Mouse (Mus musculus) kidney, embryonic 14.5 days (tissue): ENCODE measurements around the gene Kri1. TPM values are rescaled to one million over a fixed set of nuclear protein-coding genes. Genes with fewer than 3 reads are reported as not detected.

Experiments
- ATAC-seq: fragments of 200-750 bp; cut with Nextera tagmentation; 2 replicates; pipeline ENCODE4 v1.8.0; 2017; ENCODE audit warnings: moderate number of reproducible peaks, mild to moderate bottlenecking, moderate TSS enrichment, moderate library complexity; ENCODE audit not compliant: low FRiP score, low TSS enrichment
- H3K27ac ChIP-seq: fragments of 300-500 bp; sonication (generic); 2 replicates; pipeline ENCODE4 v1.5.1; 2014; ENCODE audit warnings: low read depth, mild to moderate bottlenecking, low read length, moderate library complexity, mixed read lengths
- H3K27me3 ChIP-seq: fragments of 300-500 bp; sonication (generic); 2 replicates; pipeline ENCODE4 v1.6.1; 2014; ENCODE audit warnings: mild to moderate bottlenecking, low read length; ENCODE audit not compliant: control insufficient read depth, insufficient read depth
- H3K36me3 ChIP-seq: fragments of 300-500 bp; sonication (generic); 2 replicates; pipeline ENCODE4 v1.6.1; 2014; ENCODE audit warnings: low read length, mixed read lengths; ENCODE audit not compliant: control insufficient read depth, insufficient read depth
- H3K4me1 ChIP-seq: fragments of 300-500 bp; sonication (generic); 2 replicates; pipeline ENCODE4 v1.6.1; 2014; ENCODE audit warnings: low read length, mixed read lengths; ENCODE audit not compliant: control insufficient read depth, insufficient read depth
- H3K4me2 ChIP-seq: fragments of 300-500 bp; sonication (generic); replicated peaks from 2 replicates; pipeline ENCODE4 v1.6.1; 2014; ENCODE audit warnings: low read depth, mild to moderate bottlenecking, low read length
- H3K4me3 ChIP-seq: fragments of 300-500 bp; sonication (generic); 2 replicates; pipeline ENCODE4 v1.5.1; 2014; ENCODE audit warnings: mild to moderate bottlenecking, low read length
- H3K9ac ChIP-seq: fragments of 300-500 bp; sonication (generic); 2 replicates; pipeline ENCODE4 v1.6.1; 2014; ENCODE audit warnings: low read depth, mild to moderate bottlenecking, low read length, moderate library complexity
- H3K9me3 ChIP-seq: fragments of 300-500 bp; sonication (generic); 2 replicates; pipeline ENCODE4 v1.6.1; 2016; ENCODE audit warnings: low read length; ENCODE audit not compliant: control insufficient read depth
- WGBS: fragments of 180-500 bp; shearing (Covaris S2); extraction: QIAGEN DNeasy Blood & Tissue Kit; methylation state at CpG from one replicate; pipeline ENCODE4 v1.1.7; 2014; 5-methylcytosine and 5-hydroxymethylcytosine counted together
- polyA plus RNA-seq: library from polyadenylated mRNA; unstranded; fragments of >200 nt; fragmentation: Nextera tagmentation; extraction: Ambion mirVana; gene quantifications from 2 replicates; pipeline ENCODE4 v1.2.1, GENCODE M21; 2014

The Kri1 gene
- polyA plus RNA-seq, 1 experiment from 2014 or later: 18.6 TPM

DNA sequence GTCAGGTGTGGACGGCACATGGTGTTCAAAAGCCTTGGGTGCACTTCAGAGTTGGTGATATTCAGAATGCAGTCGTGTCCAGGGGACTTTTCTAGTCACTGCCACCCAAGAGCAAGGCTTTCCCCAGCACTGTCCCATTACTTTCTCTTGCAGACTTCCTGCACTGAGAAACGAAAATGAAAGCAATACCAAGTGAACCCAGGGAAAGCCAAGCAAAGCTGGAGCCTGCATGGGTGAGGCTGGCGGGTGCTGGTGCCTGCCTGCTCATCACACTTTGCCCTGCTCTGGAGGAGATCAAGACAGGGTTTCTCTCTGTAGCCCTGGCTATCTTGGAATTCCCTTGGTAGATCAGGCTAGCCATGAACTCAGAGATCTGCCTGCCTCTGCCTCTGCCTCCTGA lies 52.4 kb downstream of the Kri1 start:
- no peak for ATAC-seq
- Histone ChIP-seq H3K9ac (no peak overlapping the region), H3K4me1 (peaks cover 16% of the 10 kb centered on the region), H3K27ac (no peak overlapping the region), H3K4me2 (no peak overlapping the region), H3K9me3 (no peaks in the 10 kb centered on the region), H3K4me3 (no peak overlapping the region), H3K27me3 (no peaks in the 10 kb centered on the region), H3K36me3 (peaks cover 47% of the 10 kb centered on the region)
- WGBS: 88% methylated on average over 4 of the region's 4 CpGs

GRCm38 (mm10) chr9:21233805-21234204 lies 54.0 kb downstream of the Kri1 start:
- Histone ChIP-seq H3K9ac (no peak overlapping the region), H3K9me3 (no peaks in the 10 kb centered on the region), H3K36me3 (peaks cover 58% of the 10 kb centered on the region), H3K4me2 (no peak overlapping the region), H3K4me3 (no peak overlapping the region), H3K27me3 (no peaks in the 10 kb centered on the region), H3K4me1 (peaks cover 9% of the 10 kb centered on the region), H3K27ac (no peak overlapping the region)
- 86% methylated on average over 28 of the region's 28 CpGs for whole genome bisulfite sequencing
- ATAC-seq: no peak

DNA sequence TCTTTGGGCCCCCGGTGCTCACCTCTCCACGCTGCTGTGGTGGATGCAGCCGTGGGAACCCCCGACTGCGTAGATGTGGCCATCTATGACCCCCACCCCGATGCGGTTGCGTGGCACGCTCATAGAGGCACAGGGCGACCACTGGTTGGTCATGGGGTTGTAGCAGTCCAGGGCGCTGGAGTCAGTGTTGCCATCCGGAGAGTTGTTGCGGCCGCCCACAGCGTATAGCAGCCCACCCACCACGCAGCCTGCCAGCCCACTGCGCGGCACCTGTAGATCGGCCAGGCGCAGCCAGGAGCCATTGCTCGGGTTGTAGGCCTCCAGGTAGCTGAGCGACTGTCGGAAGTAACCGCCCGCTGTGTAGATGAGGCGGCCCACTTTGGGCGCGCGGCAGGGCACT lies 54.4 kb downstream of the Kri1 start:
- Histone ChIP-seq H3K4me1 (peaks cover 9% of the 10 kb centered on the region), H3K4me3 (no peak overlapping the region), H3K36me3 (peaks cover 58% of the 10 kb centered on the region), H3K4me2 (no peak overlapping the region), H3K9ac (no peak overlapping the region), H3K9me3 (no peaks in the 10 kb centered on the region), H3K27ac (no peak overlapping the region), H3K27me3 (no peaks in the 10 kb centered on the region)
- ATAC-seq: no peak
- 93% methylated on average over 29 of the region's 29 CpGs for WGBS

DNA sequence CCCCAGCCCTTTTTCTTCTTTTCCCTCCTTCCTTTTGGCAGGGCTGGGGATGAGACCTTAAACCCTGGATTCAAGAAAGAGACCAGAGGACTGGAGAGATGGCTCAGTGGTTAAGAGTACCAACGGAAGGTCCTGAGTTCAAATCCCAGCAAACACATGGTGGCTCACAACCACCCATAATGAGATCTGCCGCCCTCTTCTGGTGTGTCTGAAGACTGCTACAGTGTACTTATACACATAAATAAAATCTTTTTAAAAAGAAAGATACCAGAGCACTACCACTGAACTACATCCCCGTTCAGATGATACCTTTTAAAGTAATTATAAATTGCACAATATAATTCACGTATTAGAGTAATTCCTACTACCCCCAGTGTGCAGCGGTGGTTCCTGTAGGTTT lies 54.9 kb downstream of the Kri1 start:
- ATAC-seq: no peak

GRCm38 (mm10) chr9:21231551-21231950 lies 56.2 kb downstream of the Kri1 start:
- Histone ChIP-seq H3K4me1 (peaks cover 10% of the 10 kb centered on the region; the same call in 1 of the 2 replicates), H3K4me2 (no peak overlapping the region), H3K9me3 (no peaks in the 10 kb centered on the region), H3K4me3 (no peak overlapping the region), H3K9ac (no peak overlapping the region), H3K27me3 (no peaks in the 10 kb centered on the region), H3K27ac (no peak overlapping the region), H3K36me3 (peaks cover 58% of the 10 kb centered on the region)
- WGBS: 70% methylated on average over 23 of the region's 23 CpGs
- no peak for ATAC-seq

More for the DNA sequence above, 54.9 kb downstream of the Kri1 start:
- WGBS: 94% methylated on average over 5 of the region's 5 CpGs
- no peak overlapping the region for H3K9ac ChIP-seq
- no peak overlapping the region for H3K4me2 ChIP-seq
- no peak overlapping the region for H3K27ac ChIP-seq
- no peaks in the 10 kb centered on the region for H3K27me3 ChIP-seq
- peaks cover 12% of the 10 kb centered on the region for H3K4me1 ChIP-seq
- H3K36me3 ChIP-seq: peaks cover 58% of the 10 kb centered on the region
- H3K4me3 ChIP-seq: no peak overlapping the region
- H3K9me3 ChIP-seq: no peaks in the 10 kb centered on the region

- Histone ChIP-seq H3K4me2 (peak overlapping the region; percentile 43), H3K36me3 (peaks cover 29% of the 10 kb centered on the region), H3K27ac (no peak overlapping the region), H3K9ac (peak overlapping the region; percentile 56; the same call in 1 of the 2 replicates), H3K27me3 (no peaks in the 10 kb centered on the region), H3K4me3 (peak overlapping the region; percentile 31), H3K9me3 (no peaks in the 10 kb centered on the region), H3K4me1 (peaks cover 10% of the 10 kb centered on the region; the same call in 1 of the 2 replicates)
- ATAC-seq: peak; percentile 65; the same call in 1 of the 2 replicates
- whole genome bisulfite sequencing: 16% methylated on average over 16 of the region's 16 CpGs
Observed at GRCm38 (mm10) chr9:21227342-21227741, 60.4 kb downstream of the Kri1 start.

- 0 out of 2 replicates have a peak overlapping the region, but pooled peaks have one; percentile 30 for H3K27ac ChIP-seq
- peak overlapping the region; percentile 32 for H3K4me3 ChIP-seq
- H3K36me3 ChIP-seq: peaks cover 11% of the 10 kb centered on the region
- H3K4me2 ChIP-seq: peak overlapping the region; percentile 49
- H3K4me1 ChIP-seq: peaks cover 13% of the 10 kb centered on the region; the same call in 1 of the 2 replicates
- WGBS: 6% methylated on average over 7 of the region's 7 CpGs
- H3K27me3 ChIP-seq: no peaks in the 10 kb centered on the region
- peak overlapping the region; percentile 45 for H3K9ac ChIP-seq
- ATAC-seq: no peak
- H3K9me3 ChIP-seq: no peaks in the 10 kb centered on the region
Observed at GRCm38 (mm10) chr9:21225415-21225758, 62.4 kb downstream of the Kri1 start.

DNA sequence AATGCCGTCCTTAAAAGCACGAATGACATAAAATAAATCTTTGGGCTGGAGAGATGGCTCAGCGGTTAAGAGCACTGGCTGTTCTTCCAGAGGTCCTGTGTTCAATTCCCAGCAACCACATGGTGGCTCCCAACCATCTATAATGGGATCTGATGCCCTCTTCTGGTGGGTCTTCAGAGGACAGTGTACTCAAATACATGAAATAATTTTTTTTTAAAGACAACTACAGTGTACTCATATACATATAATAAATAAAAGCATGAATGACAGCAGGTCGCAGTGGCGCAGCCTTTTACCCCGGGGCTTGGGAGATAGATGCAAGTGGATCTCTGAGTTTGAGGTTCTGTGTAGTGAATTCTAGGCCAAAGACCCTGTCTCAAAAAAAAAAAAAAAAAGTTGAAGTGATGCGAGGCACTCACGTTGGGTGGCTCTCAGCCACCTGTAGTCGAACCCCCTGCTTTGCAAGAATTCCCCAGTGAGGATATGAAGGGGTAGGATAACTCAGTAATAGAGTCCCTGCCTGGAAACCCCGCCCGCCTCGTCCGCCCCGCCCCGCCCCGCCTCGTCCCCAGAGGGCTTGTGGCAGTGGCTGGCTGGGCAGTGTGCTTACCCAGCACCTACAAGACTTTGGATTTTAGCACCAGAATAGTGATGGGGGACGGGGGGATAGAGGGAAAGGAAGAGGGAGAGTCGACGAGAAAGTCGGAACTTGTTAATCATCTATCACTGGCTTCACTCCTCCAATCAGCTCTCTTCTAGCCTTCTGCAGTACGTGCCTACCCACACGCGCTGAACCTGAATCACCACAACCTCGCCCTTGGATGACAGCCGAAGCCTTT lies 63.0 kb downstream of the Kri1 start:
- peak; percentile 21; the same call in 1 of the 2 replicates for ATAC-seq

DNA sequence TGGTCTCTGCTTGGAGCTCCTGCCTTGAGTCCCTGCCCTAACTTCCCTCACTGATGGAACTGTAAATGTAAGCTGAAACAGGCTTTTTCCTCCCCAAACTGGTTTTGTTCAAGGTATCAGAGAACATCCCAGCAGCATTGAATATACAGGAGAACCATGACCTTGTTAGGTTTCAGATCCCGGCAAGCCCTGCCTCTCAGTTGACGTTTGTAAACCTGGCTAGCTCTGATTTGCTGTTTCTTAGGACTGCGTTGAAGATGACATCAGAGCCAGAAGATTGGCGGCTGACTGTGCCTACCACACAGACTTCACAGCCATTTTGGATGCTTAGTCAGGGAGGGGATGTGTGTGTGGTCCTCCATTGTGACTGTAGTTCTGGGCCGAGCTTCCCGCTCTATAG lies 63.9 kb downstream of the Kri1 start:
- no peak for ATAC-seq
- H3K27ac ChIP-seq: no peak overlapping the region
- H3K4me1 ChIP-seq: peaks cover 13% of the 10 kb centered on the region; the same call in 1 of the 2 replicates
- no peak overlapping the region for H3K4me2 ChIP-seq
- no peaks in the 10 kb centered on the region for H3K27me3 ChIP-seq
- no peak overlapping the region for H3K9ac ChIP-seq
- H3K9me3 ChIP-seq: no peaks in the 10 kb centered on the region
- 91% methylated on average over 6 of the region's 6 CpGs for WGBS
- no peaks in the 10 kb centered on the region for H3K36me3 ChIP-seq
- no peak overlapping the region for H3K4me3 ChIP-seq

More for the DNA sequence above, 63.0 kb downstream of the Kri1 start:
- Histone ChIP-seq H3K27me3 (no peaks in the 10 kb centered on the region), H3K36me3 (peaks cover 7% of the 10 kb centered on the region), H3K4me1 (peaks cover 13% of the 10 kb centered on the region; the same call in 1 of the 2 replicates), H3K4me2 (peak overlapping the region; percentile 49), H3K4me3 (peak overlapping the region; percentile 32), H3K9me3 (no peaks in the 10 kb centered on the region), H3K27ac (0 out of 2 replicates have a peak overlapping the region, but pooled peaks have one; percentile 30), H3K9ac (peak overlapping the region; percentile 45)
- WGBS: 19% methylated on average over 26 of the region's 26 CpGs
